Mouse (Mus musculus) midbrain, embryonic 11.5 days (tissue): ENCODE measurements around the gene Cbl. TPM values are rescaled to one million over a fixed set of nuclear protein-coding genes. Genes with fewer than 3 reads are reported as not detected.

Source experiments
- ATAC-seq: fragments of 200-750 bp; cut with Nextera tagmentation; 2 replicates; pipeline ENCODE4 v1.8.0; 2017; ENCODE audit warnings: moderate TSS enrichment, moderate library complexity; ENCODE audit not compliant: low FRiP score
- DNase-seq: peaks from one replicate; pipeline ENCODE4 v3.0.0; 2015; ENCODE audit warnings: low spot score; ENCODE audit errors: missing footprints
- H3K27ac ChIP-seq: fragments of 300-500 bp; sonication (generic); 2 replicates; pipeline ENCODE4 v1.5.1; 2014; ENCODE audit warnings: low read depth, low read length
- H3K27me3 ChIP-seq: fragments of 300-500 bp; sonication (generic); 2 replicates; pipeline ENCODE4 v1.6.1; 2014; ENCODE audit warnings: mild to moderate bottlenecking, low read length, moderate library complexity, mixed read lengths; ENCODE audit not compliant: control insufficient read depth, insufficient read depth
- H3K36me3 ChIP-seq: fragments of 300-500 bp; sonication (generic); 2 replicates; pipeline ENCODE4 v1.6.1; 2014; ENCODE audit warnings: mild to moderate bottlenecking, low read length, moderate library complexity, mixed read lengths; ENCODE audit not compliant: control insufficient read depth, insufficient read depth
- H3K4me1 ChIP-seq: fragments of 300-500 bp; sonication (generic); 2 replicates; pipeline ENCODE4 v1.6.1; 2014; ENCODE audit warnings: low read length; ENCODE audit not compliant: control insufficient read depth, insufficient read depth
- H3K4me2 ChIP-seq: fragments of 300-500 bp; sonication (generic); 2 replicates; pipeline ENCODE4 v1.6.1; 2014; ENCODE audit warnings: mild to moderate bottlenecking, moderate library complexity
- H3K4me3 ChIP-seq: fragments of 300-500 bp; sonication (generic); 2 replicates; pipeline ENCODE4 v1.5.1; 2014; ENCODE audit warnings: low read depth, low read length
- H3K9ac ChIP-seq: fragments of 300-500 bp; sonication (generic); 2 replicates; pipeline ENCODE4 v1.6.1; 2014; ENCODE audit warnings: low read length
- H3K9me3 ChIP-seq: fragments of 300-500 bp; sonication (generic); 2 replicates; pipeline ENCODE4 v1.6.1; 2016; ENCODE audit warnings: low read length; ENCODE audit not compliant: control insufficient read depth
- WGBS: fragments of 180-500 bp; shearing (Covaris S2); extraction: QIAGEN DNeasy Blood & Tissue Kit; methylation state at CpG from one replicate; pipeline ENCODE4 v1.1.7; 2014; 5-methylcytosine and 5-hydroxymethylcytosine counted together
- polyA plus RNA-seq: library from polyadenylated mRNA; unstranded; fragments of >200 nt; fragmentation: Nextera tagmentation; extraction: Ambion mirVana; gene quantifications from 2 replicates; pipeline ENCODE4 v1.2.1, GENCODE M21; 2014

Cbl gene
- polyA plus RNA-seq, 1 experiment from 2014 or later = 20.9 TPM

- Histone ChIP-seq H3K4me1 (no peaks in the 10 kb centered on the region), H3K4me3 (no peak overlapping the region), H3K27me3 (no peaks in the 10 kb centered on the region), H3K4me2 (no peak overlapping the region), H3K36me3 (no peaks in the 10 kb centered on the region), H3K27ac (no peak overlapping the region), H3K9me3 (no peaks in the 10 kb centered on the region), H3K9ac (no peak overlapping the region)
- DNase-seq = no peak
- 87% methylated on average over 14 of the region's 14 CpGs for WGBS
- no peak for ATAC-seq
Measured at GRCm38 (mm10) chr9:44178389-44178788, 55.5 kb downstream of the Cbl start.

GRCm38 (mm10) chr9:44177405-44177804 lies 56.4 kb downstream of the Cbl start:
- Histone ChIP-seq H3K36me3 (no peaks in the 10 kb centered on the region; the same call in 1 of the 2 replicates), H3K4me3 (no peak overlapping the region), H3K4me1 (no peaks in the 10 kb centered on the region), H3K9me3 (no peaks in the 10 kb centered on the region), H3K27me3 (no peaks in the 10 kb centered on the region), H3K4me2 (no peak overlapping the region), H3K9ac (no peak overlapping the region), H3K27ac (no peak overlapping the region)
- DNase-seq (no peak), ATAC-seq (no peak)
- 81% methylated on average over 2 of the region's 2 CpGs for WGBS

GRCm38 (mm10) chr9:44175957-44176356 lies 57.9 kb downstream of the Cbl start:
- Histone ChIP-seq H3K36me3 (peaks cover 3% of the 10 kb centered on the region; the same call in 1 of the 2 replicates), H3K27ac (no peak overlapping the region), H3K4me1 (no peaks in the 10 kb centered on the region), H3K9me3 (no peaks in the 10 kb centered on the region), H3K4me3 (no peak overlapping the region), H3K27me3 (no peaks in the 10 kb centered on the region), H3K9ac (no peak overlapping the region), H3K4me2 (no peak overlapping the region)
- no peak for DNase-seq
- WGBS = 89% methylated on average over 1 of the region's 1 CpGs
- no peak for ATAC-seq

- H3K4me1 ChIP-seq = no peaks in the 10 kb centered on the region
- ATAC-seq (no peak), DNase-seq (peak; percentile 69)
- no peak overlapping the region for H3K4me2 ChIP-seq
- 84% methylated on average over 6 of the region's 6 CpGs for WGBS
- H3K9me3 ChIP-seq = no peaks in the 10 kb centered on the region
- no peak overlapping the region for H3K4me3 ChIP-seq
- H3K9ac ChIP-seq = no peak overlapping the region
- H3K27me3 ChIP-seq = no peaks in the 10 kb centered on the region
- H3K27ac ChIP-seq = no peak overlapping the region
- H3K36me3 ChIP-seq = peaks cover 3% of the 10 kb centered on the region
Measured at GRCm38 (mm10) chr9:44175556-44175955, 58.3 kb downstream of the Cbl start.

GRCm38 (mm10) chr9:44170691-44171151 lies 63.1 kb downstream of the Cbl start:
- ATAC-seq = no peak
- Histone ChIP-seq H3K27ac (no peak overlapping the region), H3K9ac (no peak overlapping the region), H3K36me3 (peaks cover 3% of the 10 kb centered on the region), H3K4me3 (no peak overlapping the region), H3K4me2 (no peak overlapping the region), H3K4me1 (no peaks in the 10 kb centered on the region), H3K9me3 (no peaks in the 10 kb centered on the region), H3K27me3 (no peaks in the 10 kb centered on the region)
- no peak for DNase-seq
- 88% methylated on average over 3 of the region's 3 CpGs for WGBS

- Histone ChIP-seq H3K9ac (no peak overlapping the region), H3K9me3 (no peaks in the 10 kb centered on the region), H3K27me3 (no peaks in the 10 kb centered on the region), H3K4me1 (no peaks in the 10 kb centered on the region), H3K4me3 (no peak overlapping the region), H3K27ac (no peak overlapping the region), H3K36me3 (peaks cover 5% of the 10 kb centered on the region), H3K4me2 (no peak overlapping the region)
- 95% methylated on average over 5 of the region's 5 CpGs for WGBS
- no peak for ATAC-seq
- no peak for DNase-seq
Measured at GRCm38 (mm10) chr9:44168931-44169330, 64.9 kb downstream of the Cbl start.

GRCm38 (mm10) chr9:44159886-44160285 lies 74.0 kb downstream of the Cbl start:
- DNase-seq (no peak), ATAC-seq (no peak)
- Histone ChIP-seq H3K4me3 (no peak overlapping the region), H3K27ac (no peak overlapping the region), H3K27me3 (no peaks in the 10 kb centered on the region), H3K9me3 (no peaks in the 10 kb centered on the region), H3K36me3 (peaks cover 10% of the 10 kb centered on the region), H3K9ac (no peak overlapping the region), H3K4me1 (no peaks in the 10 kb centered on the region), H3K4me2 (no peak overlapping the region)
- WGBS = 85% methylated on average over 3 of the region's 3 CpGs

GRCm38 (mm10) chr9:44147290-44147689 lies 86.6 kb downstream of the Cbl start:
- 61% methylated on average over 3 of the region's 3 CpGs for WGBS
- H3K36me3 ChIP-seq = no peaks in the 10 kb centered on the region; the same call in 1 of the 2 replicates
- no peaks in the 10 kb centered on the region for H3K4me1 ChIP-seq
- no peaks in the 10 kb centered on the region for H3K27me3 ChIP-seq
- no peak overlapping the region for H3K4me2 ChIP-seq
- ATAC-seq (no peak), DNase-seq (peak; percentile 83)
- no peak overlapping the region for H3K27ac ChIP-seq
- H3K9ac ChIP-seq = no peak overlapping the region
- no peaks in the 10 kb centered on the region for H3K9me3 ChIP-seq
- no peak overlapping the region for H3K4me3 ChIP-seq

GRCm38 (mm10) chr9:44144718-44145060 lies 89.2 kb downstream of the Cbl start:
- Histone ChIP-seq H3K4me3 (no peak overlapping the region), H3K9ac (no peak overlapping the region), H3K4me1 (no peaks in the 10 kb centered on the region), H3K4me2 (no peak overlapping the region), H3K9me3 (no peaks in the 10 kb centered on the region), H3K36me3 (no peaks in the 10 kb centered on the region; the same call in 1 of the 2 replicates), H3K27me3 (no peaks in the 10 kb centered on the region), H3K27ac (no peak overlapping the region)
- no peak for DNase-seq
- no peak for ATAC-seq
